Mouse (Mus musculus): ENCODE results near the gene Pde9a.

Gene Pde9a

GRCm38 (mm10) chr17:31470766-31471418 is 84.9 kb downstream of the Pde9a start:
- DNase-seq = no peak

DNA sequence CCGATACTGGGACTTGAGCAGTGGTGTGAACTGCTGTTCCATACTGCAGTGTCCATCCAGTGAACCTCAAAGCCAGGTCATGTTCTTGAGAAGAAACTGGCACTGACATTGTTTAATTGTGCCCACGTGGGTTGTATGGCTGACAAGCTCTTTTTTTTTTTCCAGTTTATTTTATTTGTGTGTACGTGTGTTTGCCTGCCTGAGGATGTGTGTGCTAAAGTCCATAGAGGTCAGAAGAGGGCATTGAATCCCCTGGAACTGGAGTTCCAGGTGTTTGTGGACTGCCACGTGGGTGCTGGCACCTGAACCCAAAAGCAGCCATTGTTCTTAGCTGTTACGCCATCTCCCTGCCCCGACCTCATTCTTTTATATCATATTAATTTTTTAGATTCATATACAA is 88.4 kb downstream of the Pde9a start:
- no peak for DNase-seq

DNA sequence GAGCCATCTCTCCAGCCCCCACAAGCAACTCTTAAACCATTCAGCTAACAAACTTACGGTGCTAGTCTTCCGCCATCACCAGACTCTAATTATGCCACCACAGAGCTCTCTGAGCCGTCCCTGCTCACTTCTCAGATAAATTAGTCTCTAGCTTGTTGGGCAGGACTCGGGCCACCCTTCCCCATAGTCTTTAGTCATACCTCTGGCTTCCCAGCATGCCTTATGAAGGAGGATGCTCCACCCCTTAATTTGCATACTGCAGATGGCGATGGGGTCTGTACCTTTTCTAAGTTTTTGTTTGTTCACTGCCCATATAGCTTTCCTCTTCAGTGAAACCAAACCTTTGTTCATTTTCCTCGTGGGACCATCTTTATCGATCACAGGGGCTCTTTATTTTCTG is 92.6 kb downstream of the Pde9a start:
- DNase-seq = no peak

DNA sequence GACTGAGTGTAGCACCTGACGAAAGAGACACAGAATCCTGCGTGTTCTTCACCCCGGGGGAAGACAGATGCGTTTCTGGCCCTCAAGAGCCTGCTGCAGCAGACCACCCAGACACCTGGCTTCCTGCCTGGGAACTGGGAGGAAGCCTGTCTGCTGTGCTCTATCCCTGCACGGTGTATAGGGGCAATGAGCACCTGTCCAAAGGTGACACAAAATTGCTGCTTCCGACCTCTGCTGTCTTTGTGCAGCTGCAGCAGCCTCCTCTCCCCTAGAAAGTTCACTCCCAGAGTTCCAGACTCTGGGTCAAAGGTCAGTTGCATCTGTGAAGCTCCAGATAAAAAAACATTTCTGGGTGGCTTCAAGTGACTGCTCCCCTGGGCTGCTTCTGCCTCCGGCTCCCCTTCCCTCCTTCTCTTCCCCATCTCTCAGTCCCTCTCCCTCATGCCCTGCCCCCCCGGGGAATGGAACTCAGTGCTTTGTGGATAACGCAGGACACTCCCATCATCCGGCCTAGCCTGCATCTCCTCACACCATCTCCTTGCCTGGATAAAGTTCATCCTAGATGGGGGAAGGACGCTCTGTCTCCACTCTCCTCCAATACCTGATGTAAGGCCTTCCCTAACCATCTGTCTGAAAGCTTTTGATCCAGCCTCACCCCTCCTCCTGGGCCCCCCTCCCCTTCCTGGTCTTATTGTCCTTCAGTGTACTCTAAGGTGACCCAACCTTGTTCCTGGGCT is 93.3 kb downstream of the Pde9a start:
- DNase-seq = no peak

DNA sequence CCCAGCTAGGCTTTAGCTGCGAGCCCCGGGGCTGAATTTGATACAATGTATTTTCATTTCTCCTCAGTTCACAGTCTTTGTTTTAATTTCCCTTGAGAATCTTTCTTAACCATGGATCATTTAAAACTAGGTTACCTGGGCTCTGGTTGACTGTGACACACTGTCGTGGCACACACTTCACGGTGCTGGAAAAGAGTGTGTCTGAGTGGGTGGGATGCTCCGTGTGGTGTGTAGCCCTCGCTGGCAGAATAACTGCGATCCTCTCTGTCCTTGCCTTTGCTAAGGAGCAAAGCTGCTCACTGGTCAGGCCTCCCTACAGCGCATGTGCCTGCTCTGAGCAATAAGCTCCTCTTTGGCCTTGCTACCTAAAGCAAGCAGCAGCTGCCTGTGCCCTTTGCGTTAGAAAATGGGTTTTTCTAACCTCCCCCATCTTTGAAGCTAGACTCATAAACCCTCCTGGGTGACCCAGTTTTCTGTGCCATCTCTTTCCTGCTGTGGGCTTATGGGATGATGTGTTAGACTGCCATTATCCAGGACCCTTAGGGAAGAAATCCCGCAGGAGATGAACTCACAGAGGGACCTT is 100.7 kb downstream of the Pde9a start:
- DNase-seq = no peak

GRCm38 (mm10) chr17:31487433-31488060 is 101.5 kb downstream of the Pde9a start:
- DNase-seq = no peak

- no peak for DNase-seq
Observed at GRCm38 (mm10) chr17:31491355-31491754, 105.3 kb downstream of the Pde9a start.

- peak; percentile 89 for DNase-seq
Observed at GRCm38 (mm10) chr17:31492416-31492815, 106.4 kb downstream of the Pde9a start.

- no peak for DNase-seq
Observed at GRCm38 (mm10) chr17:31494989-31495388, 109.0 kb downstream of the Pde9a start.

DNA sequence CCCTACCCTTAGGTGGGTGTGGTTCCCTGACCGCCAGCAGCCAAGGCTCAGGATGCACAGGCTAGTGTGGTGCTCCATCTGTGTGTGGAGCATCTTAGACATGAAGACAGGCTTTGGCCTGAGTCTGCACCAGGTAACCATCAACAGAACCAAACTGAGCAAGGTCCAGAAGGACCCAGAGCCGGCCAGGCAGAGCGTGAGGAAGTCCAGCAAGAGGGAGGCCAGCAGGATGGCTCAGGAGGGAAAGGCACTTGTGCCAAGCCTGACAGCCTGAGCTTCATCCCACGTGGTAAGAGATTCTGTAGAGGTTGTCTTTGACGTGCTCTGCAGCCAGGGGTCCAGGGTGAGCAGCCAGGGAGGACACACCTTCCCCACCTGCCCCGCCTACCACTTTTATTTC is 111.7 kb downstream of the Pde9a start:
- no peak for DNase-seq

GRCm38 (mm10) chr17:31499725-31500124 is 113.7 kb downstream of the Pde9a start:
- no peak for DNase-seq

- no peak for DNase-seq
Observed at GRCm38 (mm10) chr17:31500416-31500815, 114.4 kb downstream of the Pde9a start.

DNA sequence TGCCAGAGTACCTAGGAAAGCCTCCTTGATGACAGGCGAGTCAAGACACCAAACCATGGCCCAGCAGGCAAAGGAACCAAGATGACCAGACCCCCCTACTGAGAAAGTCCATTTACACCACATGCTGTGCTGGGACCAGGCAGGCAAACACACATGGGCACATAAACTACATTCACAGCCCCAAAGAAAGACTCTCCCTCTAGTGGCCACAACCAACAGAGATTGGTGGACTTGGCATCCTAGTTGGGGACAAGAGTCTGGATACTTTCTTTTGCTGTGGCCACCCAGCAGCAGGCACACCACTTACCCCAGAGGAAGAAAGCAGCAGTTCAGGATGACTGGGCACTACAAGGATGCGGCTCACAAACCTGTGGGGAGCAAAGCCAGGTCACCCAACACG is 114.9 kb downstream of the Pde9a start:
- no peak for DNase-seq

- DNase-seq = no peak
Observed at GRCm38 (mm10) chr17:31502261-31502927, 116.4 kb downstream of the Pde9a start.

- DNase-seq = no peak
Observed at GRCm38 (mm10) chr17:31503337-31503736, 117.3 kb downstream of the Pde9a start.

DNA sequence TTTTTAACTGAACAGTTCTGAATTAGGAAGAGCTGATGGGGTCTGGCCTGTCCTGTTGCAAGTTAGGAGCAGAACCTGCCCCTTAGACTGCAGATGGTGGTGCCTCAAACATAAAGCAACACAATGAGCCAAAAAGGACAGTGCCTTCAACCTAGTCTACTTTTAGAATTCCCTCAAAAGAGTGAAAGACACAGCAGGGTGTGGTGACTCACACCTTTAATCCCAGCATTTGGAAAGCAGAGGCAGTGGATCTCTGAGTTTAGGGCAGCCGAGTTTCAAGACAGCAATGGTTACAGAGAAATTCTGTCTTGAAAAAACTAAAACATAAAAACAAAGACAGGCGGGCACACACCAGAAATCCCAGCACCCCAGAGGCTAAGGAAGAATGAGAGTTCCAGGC is 117.9 kb downstream of the Pde9a start:
- no peak for DNase-seq

DNA sequence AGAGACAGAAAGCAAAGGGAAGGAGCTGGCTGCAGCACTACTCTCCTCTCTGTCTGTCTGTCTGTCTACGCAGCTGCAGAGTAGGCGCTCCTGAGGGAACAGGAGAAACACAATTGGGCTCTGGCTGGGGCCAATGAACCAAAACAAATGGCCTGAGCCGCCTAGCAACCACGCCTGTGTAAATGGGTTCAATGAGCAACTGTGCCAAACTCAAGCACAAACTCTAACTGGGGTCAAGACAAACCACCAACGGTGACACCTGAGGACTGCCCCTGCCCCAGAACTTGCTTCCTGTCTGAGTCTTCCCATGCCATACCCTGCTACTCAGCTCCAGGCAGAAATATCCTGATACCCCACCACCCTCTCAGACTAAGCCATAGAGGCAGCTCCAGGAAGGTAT is 119.0 kb downstream of the Pde9a start:
- no peak for DNase-seq

DNA sequence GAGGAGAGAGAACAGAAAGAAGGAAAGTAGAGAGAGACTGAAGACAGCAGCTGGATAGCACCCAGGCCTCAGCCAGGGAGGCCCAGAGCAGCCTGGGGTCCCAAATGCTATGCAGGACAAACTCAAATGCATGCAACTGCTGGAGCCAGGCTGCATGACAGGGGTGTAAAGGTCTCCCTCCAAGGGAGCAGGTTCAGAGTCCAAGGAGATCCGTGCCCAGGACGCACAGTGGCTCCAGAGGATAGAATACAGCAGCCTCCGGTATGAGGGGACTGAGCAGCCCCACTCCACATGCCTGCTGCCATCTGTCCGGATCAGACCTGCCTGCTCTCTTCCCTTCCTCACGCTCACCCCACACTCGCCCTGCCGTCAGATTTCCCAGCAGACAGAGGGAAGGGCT is 120.3 kb downstream of the Pde9a start:
- DNase-seq = no peak

DNA sequence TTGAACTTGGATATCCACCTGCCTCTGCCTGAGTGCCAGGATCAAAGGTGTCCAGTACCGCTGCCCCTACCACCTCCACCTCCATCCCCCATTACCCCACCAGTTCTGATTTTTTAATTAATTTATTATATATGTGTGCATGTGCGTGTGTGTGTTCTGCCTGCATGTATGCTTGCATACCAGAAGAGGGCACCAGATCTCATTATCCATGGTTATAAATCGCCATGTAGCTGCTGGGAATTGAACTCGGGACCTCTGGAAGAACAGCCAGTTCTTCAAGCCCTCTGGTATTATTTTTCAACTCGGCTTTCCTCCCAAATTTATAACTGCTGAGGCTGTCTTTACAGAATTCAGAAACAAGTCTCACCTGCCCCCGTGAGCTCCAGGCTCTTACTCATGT is 124.9 kb downstream of the Pde9a start:
- DNase-seq = no peak

DNA sequence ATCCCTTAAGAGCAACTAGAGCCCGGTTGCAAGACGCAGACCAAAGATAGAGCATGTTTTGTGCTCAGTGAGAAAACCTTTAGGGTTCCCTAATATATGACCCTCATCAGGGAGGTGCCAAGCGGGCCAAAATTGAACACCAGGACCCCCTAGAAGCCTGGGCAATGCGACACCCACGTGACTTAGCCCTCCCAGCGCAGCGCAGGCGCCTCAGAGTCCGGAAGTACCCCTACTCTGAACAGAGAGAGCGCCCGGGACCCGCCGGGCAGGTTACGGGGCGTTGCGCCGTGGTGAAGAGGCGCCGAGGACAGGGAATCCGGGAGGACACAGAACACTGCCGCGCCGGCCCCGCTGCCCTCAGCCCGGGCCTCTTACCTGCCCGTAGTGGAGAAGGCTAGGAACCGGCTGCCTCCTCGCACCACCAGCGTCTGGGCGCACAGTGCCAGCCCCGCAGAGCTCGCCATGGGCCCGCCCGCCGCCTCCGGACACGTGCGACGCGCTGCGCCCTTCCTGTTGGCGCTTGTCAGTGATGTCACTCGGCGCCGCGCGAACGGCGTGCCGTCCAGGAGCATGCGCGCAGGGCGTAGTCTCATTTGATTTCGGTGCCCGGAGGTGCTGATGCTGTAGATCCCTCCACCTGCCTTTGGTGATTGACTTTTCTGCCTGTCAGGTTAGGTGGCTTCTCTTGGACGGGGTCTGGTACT is 125.9 kb downstream of the Pde9a start:
- peak; percentile 96 for DNase-seq

GRCm38 (mm10) chr17:31512593-31512992 is 126.6 kb downstream of the Pde9a start:
- no peak for DNase-seq

- DNase-seq = no peak
Observed at GRCm38 (mm10) chr17:31514696-31515095, 128.7 kb downstream of the Pde9a start.

Measured in embryo, embryonic 11 days (tissue).